Mouse (Mus musculus) testis, postnatal 14 days (tissue): ENCODE results near the gene Cdk14.
"Not testable (repeated sequence)": the region's sequence is repeated elsewhere in the genome, so short reads cannot be mapped to it uniquely, and the experiment has no call there.

Experiments used
- DNase-seq: peaks from one replicate; pipeline ENCODE4 v3.0.0; 2021; ENCODE audit warnings: low spot score

Cdk14 gene

DNA sequence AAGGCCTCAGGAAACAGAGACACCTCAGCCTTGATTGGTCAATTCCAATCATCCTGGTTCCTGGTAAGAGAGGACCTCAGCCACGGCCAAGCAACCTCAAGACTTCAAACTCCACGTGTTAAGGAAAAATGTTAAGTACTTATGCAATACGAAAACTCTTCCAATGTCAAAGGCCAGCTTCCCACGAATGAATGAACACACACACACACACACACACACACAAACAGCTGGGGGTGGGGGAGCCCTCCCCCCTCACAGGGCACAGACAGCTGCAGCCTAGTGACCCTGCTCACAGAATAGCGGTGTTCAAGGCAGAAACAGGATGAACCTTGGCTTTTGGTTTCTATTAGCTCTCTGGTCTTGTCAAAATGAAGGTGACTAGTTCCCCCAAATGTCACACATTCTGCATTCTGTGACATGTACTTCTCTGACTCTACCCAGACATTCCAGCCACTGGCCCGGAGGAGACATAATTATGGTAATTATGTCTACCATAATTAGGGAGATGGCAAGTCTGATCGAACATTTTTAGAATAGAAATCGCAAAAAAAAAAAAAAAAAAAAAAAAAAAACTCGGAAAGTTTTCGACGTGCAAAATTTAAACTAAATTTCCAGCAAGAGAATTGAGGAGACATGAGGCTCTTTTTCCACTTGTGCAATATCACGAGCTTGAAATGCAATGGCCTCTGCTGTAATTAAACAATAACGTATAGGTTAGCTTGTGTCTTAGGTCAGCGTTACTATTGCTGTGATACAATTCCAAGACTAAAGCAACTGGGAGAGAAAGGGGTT lies 54.6 kb downstream of the Cdk14 start:
- DNase-seq, result no peak

DNA sequence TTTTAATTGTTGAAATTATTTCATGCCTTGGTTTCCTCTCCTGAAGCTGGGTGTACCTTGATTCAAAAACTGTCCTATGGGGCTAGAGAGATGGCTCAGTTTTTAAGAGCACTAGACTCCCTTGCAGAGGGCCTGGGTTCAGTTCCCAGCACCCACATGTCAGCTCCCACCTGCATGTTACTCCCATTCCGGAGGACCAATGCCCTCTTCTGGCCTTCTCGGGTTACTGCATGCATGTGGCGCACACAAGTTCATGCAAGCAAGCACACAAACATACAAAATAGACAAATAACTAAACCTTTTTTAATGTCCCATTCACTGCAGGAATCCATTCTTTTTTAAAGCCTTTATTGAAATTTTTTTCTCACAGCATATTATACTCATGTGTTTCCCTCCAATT lies 58.4 kb downstream of the Cdk14 start:
- DNase-seq, result no peak

DNA sequence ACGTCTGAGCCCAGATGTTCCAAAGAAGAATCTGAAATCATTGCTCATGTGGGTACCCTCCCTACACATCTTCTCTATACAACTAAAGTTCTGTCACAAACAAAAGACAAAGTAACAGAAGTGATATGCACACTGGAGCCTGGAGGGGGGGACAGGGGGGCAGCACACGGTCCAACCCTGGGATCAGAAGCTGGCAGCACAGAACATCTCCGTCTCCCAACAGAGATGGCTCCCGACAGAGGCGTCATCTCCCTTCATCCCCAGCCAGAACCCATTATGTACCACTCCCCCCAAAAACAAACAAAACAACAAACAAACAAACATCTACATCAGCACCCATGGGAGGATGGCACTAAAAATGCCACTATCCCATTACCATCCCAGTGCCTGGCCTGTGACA lies 59.8 kb downstream of the Cdk14 start:
- no peak for DNase-seq

DNA sequence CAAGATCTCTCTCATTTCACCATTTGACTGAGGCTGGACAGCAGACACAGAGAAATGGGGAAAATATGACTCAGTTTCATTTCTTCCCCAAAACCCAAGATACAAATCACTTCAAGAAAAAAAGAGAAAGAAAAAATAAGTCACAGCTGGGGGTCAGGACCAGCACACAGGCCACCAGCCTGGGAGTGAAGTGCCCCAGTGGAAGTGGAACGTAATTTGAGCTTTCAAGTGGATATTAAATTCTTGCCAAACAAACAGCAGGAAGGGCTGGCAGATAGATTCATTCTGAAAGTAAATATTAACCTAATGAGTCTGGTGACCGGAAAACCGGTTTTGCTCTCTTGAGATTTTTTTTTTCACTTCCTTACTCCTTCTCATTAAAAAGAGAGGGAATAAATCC lies 60.2 kb downstream of the Cdk14 start:
- no peak for DNase-seq

DNA sequence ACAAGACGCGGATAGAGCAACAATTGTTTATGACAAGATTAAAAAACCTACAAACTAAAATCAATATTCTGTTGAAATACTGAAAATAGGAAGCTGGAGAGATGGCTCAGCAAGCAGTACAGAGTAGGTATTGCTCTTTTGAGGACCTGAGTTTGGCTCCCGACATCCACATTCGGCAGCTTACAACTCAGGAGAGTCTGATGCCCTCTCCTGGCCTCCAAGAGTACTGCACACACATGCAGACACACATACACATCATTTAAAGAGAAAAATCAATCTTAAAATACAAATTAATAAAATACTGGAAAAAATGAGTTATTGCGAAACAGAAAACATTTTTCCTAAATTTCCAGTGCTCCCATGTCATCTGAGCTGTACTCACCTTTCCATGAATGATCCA lies 60.7 kb downstream of the Cdk14 start:
- no peak for DNase-seq

DNA sequence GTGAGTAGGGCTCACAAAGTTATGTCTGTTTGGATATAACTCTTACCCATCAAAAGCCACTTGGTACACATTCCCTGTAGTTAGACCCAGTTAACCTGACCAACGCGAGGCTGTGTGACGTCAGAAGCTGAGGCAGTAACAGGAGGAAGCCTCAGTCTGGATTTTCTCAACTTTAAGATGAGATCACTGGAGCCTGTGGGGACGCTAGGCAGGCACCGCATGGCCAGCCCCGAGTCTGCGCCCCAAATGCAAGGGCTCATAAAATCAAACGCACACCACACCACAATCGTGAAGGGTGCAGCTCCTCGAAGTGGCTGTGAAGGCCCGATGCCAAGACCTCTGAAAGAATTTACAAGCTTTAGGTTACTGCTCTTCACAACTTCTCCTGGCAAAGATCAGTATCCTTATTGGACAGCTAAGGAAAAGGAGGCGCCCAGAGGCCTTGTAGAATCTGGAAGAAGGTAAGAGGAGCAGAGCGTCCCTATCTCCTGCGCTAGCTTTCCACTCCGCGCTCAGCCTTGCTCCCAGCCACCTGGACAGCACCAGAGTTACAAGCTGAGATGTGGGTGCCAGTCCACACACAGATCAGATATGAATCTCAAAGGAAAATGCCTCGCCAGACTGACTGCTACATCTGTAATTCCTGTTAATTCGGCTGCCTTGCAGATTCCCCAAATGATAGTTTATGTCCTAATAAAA lies 61.9 kb downstream of the Cdk14 start:
- no peak for DNase-seq

DNA sequence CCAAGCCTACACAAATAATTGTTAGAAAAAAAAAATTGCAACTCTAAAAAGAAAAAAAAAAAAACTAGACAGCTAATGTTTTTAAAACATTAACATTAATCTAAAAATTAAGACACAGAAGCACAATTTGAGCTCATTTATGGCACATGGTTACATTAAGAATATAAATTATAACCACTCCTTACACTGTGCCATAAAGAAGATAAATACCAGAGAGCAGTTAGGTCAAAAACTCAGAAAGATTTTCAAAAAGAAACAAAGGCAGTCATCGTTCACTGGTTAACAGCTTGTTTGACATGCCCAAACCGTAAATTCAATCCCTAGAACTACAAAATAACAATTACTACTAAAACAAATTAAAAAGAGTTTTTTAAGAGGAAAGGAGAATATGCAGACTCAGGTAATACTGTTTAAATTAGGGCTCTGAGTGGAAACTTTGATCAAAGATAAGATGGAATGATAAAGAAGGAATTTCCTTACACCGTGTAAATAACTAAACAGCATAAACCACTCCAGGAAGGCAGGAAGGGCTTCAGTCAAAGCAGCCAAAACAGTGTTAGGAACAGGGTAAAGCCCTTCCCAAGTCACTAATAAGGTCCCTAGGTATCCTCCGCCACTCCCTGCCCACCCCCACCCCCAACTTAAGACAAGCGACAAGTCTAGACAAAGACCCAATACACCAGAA lies 65.3 kb downstream of the Cdk14 start:
- DNase-seq, result no peak

DNA sequence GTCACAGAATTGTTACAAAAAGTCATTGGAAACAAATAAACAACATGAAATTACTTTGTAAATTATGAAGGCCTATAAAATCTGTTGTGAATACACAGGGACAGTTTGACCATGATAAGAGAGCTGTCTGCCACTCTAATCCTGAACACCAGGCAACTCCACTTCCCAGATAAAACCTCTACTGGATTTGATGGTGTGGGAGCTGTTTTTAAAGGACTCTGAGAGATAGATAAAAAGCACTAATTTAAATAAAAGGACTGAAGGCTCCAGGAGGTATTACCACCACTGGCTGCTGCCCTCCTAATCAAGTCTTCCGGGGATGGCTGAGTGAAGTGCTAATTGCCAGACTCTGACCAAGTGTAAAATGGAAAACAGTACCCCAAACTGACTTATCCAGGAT lies 66.2 kb downstream of the Cdk14 start:
- DNase-seq, result no peak

DNA sequence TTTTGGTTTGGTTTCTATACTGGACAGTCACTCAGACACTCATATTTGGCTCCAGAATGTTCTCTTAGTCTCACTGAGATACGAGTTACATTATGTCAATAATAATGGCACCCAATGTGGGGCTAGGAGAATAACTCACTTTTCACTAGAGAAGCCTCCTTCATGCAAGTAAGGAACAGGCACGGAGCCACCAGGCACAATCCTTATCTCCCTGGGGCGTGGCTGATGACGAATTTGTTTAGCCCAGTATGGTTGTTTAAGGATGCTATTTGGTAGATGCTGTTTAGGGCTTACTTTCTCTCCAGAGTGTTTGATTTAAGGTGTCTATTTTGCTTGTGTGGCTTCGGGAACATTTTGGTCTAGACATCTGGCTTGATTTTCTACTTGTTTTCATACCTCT lies 75.5 kb downstream of the Cdk14 start:
- DNase-seq, result no peak

DNA sequence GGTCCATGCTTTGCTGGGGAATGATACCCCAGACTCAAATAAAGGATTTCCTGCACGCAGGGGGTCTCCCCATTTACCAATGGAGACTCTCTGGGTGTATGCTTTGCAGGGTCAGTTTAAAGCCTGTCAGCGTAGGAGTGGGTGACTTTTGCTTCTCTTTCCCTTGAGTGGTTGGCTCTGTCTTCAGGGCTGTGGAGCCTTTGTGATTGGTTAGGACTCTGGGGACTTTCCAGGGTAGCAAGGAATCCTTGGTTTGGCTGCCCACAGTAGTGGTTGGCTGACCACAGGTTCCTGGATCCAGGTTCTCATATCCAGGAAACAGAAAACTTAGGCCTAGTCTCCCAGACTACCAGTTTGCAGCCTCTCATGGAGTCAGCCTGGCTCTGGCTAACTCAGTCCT lies 76.4 kb downstream of the Cdk14 start:
- no peak for DNase-seq

DNA sequence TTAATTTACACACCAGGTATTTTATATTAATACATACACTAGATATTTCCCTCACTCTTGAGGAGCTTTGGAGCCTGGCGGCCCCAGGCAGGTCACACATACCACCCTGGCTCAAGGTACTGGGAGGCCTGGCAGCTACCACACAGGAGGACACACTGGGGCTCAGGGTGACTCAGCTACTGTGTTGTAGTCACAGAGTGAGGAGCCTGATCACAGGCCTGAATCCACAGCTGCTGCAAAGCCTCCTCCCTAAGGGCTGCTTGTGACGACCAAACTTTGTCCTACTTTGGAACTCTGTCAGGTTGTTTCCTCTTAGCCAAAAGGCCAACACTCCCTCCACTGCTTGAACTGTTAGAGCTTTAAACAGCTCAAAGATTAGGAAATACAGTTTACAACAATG lies 76.8 kb downstream of the Cdk14 start:
- no peak for DNase-seq

DNA sequence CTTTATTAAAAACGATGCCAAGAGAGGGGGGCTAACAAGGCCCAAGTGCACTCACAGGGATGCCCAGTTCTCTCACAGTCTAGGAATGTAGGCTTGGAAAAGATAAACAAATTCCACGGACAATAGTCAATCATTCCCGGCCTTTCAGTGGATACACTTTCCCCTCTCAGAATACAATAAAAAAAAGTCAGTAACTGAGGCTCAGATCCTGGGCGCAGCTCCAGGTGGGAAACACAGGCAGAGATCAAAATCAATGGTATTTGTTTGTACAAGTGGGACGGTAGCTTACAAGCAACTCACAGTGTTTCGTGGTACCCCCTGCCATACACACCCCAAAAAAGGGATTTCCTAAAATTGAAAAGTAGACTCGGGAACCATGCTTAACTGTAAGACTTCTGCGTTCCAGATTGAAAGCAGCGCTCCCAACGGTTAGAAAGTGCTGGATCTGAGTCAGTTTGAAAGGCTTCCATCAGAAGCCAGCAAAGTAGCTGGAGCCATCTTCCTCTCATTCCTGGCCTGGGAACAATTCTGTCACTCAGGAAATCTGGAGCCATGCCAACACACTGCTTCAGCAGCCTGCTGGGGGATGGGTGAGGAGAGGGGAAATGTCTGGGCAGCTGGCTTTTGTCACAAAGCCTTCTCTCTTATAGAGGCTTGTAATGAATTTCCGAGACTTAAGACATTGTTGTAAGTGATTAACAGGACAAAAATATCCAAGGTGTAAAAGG lies 77.5 kb downstream of the Cdk14 start:
- DNase-seq, result no peak

DNA sequence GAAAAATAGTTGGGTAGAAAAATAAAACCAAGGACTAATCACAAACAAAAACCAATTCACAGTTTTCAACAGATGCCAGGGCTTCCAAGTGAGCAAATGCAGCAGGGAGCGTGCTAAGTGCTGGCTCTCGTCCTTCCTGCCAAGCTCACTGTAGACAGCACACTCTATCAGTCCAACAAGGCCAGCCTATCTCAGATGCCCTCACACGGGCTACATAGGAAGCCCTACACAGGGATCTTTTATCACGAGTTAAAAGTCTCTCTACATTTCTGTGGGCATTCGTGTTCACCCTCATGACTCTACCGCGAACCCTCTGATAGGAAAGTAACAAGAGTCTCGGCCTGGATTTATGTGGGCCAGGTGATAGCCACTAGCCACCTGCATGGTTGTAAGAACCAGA lies 78.5 kb downstream of the Cdk14 start:
- DNase-seq, result no peak

DNA sequence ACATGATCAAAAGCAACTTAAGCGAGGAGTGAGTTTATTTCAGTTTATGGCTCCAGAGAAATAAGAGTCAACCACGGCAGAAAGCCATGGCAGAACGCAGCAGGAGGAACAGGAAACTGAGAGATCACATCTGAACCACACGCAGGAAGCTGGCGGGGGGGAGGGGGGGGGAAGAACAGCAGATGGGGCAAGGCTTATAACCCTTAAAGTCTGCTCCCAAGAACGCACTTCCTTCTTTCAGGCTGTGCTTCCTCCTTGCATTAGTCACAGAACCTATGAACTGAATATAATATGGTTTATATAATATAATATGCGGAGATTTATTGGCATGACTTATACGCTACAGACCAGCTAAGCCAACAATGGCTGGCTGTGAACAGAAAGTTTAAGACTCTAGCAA lies 86.2 kb downstream of the Cdk14 start:
- no peak for DNase-seq

DNA sequence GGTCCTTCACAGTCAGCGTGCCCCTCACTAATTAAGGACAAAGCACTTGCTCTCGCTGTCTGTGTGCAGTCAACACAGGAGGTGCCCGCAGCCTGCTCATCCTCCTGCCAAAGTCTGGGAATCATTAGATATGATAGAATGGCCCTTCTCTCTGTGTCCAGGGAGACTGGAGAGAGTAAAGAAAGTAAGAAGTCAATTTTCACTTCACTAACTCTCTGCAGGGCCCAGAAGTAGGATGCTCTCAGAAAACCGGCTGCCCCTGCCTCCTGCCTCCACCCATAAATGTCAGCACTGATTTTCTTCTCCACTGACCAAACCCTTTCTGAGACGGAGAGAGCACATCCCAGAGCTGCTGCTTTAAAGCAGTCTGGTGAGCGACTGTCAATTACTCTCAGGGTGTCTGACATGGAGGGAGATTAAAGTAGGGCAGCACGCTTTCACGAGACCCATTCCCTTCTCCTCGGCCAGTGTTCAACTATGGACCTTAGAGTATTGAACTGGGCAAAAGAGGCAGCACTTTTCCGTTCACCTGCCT lies 89.1 kb downstream of the Cdk14 start:
- no peak for DNase-seq

DNA sequence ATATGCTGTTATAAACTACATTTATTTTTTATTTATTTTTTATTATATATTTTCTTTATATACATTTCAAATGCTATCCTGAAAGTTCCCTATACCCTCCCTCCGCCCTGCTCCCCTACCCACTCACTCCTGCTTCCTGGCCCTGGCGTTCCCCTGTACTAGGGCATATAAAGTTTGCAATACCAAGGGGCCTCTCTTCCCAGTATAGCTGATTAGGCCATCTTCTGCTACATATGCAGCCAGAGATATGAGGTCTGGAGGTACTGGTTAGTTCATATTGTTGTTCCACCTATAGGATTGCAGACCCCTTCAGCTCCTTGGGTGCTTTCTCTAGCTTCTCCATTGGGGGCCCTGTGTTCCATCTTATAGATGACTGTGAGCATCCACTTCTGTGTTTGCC lies 91.1 kb downstream of the Cdk14 start:
- not testable (repeated sequence) for DNase-seq

DNA sequence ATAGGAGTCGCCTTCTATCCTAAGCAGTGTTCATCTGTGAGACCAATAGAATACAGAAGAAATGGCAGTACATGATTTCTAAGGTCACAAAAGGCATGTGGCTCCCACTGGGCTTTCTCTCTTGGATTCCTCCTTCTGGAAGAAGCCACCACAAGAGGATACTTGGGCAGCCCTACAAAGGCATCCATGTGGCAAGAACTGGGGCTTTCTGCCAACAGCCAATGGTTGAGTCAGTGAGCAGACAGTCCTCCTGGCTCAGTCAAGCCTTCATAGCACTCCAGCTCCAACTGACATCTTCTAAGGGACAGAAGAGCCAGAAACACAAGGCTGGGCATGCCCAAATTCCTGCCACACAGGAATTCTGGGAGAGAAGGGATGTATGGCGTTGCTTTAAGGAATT lies 93.4 kb downstream of the Cdk14 start:
- DNase-seq, result no peak

DNA sequence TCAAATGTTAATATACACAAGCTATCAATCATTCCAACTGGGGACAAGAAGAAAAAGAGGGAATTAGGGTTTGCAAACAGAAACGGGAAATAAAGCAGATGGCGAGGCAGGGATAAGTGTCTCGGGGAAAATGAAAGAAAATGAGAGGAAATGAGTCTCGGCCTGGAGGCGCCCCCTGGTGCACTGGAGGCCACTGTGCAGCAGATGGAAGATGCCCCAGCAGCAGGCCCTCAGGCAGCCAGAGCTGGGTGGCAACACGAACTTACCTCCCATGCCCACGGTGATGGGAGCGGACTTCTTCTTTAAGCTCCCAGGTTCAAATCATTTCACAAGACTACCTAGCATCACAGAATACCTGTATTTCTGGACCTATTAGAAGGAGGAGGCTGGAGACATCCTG lies 97.4 kb downstream of the Cdk14 start:
- no peak for DNase-seq

DNA sequence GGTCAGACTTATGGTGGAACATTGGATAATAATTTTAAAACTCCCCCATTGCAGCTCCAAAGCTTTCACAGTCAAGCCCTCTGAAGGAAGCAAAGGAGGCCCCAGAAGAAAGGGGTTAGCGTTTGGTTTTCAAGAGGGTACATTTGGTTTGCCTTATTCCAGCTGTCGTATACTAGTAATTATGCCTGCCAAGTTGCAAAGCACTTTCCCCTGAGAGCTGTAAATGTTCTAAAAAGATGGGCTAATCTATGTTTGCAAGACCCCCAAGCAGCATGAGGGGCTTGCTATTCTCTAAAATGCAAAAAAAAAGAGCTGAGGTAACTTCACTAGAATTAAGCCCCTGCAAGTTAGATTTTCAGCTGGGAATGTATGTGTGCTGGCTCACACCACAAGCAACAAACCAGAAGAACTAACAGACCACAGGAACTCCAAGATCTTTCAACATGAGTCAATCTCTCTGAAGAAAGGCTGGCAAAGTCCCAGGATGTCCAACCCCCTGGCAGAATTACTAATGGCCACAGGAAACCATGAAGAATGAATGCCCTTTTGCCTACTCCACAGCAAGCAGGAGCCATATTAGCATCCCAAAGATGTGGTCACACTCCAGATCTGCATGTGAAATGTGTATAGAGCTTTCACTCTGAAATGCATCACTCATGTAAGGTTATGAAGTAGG lies 99.5 kb downstream of the Cdk14 start:
- no peak for DNase-seq

DNA sequence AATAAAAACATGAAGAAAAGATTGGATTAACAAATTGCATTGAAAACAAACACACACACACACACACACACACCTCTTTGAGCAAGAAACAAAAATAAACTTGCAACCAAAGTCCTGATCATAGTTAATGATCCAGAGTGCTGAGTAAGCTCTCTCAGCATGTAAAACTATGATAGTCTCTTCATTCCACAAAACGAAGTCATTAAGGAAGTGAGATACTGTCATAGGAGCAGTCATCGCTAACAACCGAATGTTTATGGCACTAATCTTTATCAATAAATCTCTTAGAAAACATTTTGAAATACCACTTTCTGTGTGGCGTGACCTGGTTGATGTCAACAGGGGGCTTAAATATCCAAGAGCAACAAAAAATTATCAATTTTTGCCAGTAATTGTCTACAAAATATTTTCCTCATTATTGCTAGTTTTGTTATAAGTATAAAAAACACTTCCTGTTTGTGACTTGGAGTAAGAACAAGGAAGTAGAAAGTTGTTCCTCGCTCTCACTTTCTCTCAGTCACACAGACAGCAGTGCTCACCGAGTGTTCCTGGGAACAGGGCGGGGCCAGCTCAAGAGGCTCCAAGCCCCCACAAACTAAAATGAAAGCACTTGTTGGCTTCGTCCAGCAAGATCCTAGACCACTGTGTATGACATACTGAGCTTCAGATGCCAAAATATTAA lies 100.1 kb downstream of the Cdk14 start:
- DNase-seq, result no peak

DNA sequence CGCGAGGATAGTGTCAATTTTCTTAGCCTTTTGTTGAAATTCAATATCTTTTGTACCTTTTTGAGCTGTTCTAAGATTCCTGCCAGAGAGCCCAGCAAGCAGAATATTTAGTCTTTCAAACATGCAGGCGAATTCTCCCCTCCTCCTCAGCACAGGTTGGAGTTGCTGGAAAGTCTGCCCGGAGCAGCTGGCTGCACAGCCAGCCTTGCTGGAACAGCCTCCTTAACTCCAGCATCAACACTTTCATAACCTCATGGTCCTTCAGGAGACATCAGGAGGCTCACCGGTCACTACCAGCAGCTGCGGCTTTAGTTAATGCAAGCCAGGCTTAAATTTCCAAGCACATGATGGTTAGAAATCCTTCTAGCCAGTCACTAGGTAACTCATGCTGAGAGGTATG lies 105.8 kb downstream of the Cdk14 start:
- DNase-seq, result no peak
